Mouse (Mus musculus) frontal cortex, postnatal 10 days (tissue): ENCODE data around the gene Shpk.

Experiments
- DNase-seq, 2 experiments: peaks; one replicate each; pipeline ENCODE4 v3.0.0; 2022; ENCODE audit warnings: low spot score in 2 of 2, mixed read lengths in 1 of 2

Shpk gene

DNA sequence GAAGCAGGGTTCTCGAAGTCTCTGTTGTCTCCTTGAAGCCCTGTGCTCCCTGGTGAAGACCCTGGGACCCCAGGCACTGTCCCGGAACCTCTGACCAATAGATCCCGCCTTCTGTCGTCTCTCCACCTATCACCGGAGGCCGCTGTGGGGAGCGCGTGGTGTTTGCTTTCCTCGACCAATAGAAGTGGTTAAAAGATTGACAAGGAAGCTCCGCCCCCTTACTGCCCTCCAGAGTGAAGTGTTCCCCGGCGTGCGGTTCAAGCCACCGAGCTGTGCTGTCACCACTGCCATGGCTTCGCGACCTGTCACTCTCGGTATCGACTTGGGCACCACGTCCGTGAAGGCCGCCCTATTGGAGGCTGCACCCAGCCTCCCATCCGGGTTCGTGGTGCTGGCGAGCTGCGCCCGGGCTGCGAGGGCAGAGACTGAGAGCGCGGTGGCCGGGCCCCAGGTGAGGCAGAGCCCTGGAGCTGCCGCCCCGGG, at the start of gene Shpk:
Gene Shpk (plus strand): TSS at position 231 of the 483 bp plus-strand sequence.
- DNase-seq = peak; percentile 94 to 96

GRCm38 (mm10) chr11:73155071-73155470, 44.2 kb upstream of the Shpk start:
- no peak for DNase-seq

DNA sequence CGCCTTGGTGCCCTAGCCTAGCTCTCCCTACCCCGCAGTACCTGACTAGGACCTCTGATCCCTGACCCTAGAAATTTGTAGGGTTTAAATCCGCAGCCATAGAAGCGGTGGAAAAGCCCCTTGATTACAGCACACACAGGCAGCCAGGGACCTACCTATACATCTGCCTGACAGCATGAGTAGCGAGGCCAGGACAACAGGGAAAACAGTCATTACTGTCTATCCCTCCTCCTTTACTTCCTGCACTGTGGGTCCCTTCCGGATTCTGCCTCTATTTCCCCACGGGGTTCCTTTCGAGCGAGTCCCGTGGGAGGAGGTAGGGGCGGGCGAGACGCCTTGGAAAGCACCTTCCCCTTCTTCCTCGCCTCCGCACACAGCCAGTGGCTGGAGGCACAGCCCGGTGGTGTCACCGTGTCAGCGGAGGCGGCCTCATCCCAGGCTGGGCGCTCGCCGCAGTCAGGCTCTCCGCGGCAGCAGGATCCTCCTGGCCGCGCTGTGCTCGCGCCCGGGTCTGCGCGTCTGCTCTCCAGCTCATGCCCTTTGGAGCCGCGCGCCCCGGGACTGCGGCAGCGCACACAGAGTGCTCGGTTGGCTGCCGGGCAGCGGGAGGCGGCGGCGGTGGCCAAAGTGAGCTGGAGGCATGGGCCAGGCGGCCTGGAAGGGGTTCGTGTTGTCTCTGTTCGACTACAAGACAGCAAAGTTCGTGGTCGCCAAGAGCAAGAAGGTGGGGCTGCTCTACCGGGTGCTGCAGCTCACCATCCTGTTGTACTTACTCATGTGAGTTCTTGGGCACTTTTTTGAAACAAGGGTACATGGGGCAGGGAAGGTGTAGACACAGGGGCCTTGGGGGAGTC, 39.1 kb upstream of the Shpk start, which contains the start of gene P2rx5:
Gene P2rx5 (plus strand): TSS at position 465 of the 854 bp plus-strand sequence.
- DNase-seq = no peak

DNA sequence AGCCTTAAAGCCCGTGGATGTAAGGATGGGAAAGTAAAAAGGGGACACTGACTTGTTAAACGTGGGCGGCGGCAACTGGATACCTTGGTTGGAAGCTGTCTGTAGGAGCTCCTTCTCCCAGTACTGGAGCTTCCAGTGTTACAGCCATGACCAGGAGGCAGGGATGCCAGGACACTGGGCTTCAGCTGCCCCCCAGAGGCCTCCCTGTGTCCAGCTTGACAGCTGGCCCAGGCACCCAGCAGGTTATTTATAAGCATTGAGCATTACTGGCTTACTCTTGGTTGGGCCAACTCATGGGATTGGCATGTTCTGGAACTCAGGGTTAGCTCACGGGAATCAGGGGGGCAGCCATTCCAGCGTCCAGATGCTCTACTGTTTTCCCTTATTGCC, 38.5 kb upstream of the Shpk start:
- DNase-seq = no peak

GRCm38 (mm10) chr11:73161616-73162015, 37.6 kb upstream of the Shpk start:
- DNase-seq = no peak

DNA sequence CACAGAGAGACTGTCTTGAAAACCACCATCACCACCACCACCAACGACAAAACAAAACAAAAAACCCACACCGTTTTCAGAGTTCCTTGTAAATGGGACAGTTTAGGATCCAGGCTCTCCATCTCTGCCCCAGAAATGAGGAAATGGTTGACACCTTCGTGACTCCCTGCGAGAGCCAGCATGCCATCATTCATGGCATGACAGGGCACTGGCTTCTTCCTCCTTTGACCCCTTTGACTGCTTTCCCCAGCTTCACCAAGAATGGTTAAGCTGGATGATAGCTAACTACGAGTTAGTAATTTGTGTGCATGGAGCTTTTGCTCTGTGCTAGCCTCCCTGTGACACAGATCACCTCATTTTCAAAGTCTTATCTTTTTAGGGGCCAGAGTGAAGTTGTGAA, 37.0 kb upstream of the Shpk start:
- no peak for DNase-seq

- no peak for DNase-seq
These were observed 31.2 kb upstream of the Shpk start for GRCm38 (mm10) chr11:73168071-73168470.

- DNase-seq = no peak
These were observed 30.7 kb upstream of the Shpk start for GRCm38 (mm10) chr11:73168576-73168975.

DNA sequence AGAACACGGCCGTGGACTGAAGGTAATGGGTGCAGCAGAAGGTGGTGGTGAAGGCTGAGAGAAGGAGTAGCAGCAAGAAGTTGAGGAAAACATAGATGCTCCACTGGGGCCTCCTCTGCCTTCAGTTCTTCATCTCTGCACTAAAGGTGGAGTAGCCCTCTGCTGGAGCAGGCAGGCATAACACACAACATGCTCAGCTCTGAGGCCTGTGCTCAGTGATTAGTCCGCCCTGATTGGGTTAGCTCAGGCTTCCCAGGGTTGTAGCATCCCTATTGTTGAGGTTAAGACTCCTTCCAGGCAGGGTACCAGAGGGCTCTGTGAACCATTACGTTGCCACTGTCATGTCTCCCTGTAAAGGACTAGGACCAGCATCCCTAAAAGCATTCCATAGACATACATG, 30.0 kb upstream of the Shpk start:
- DNase-seq = no peak

GRCm38 (mm10) chr11:73172186-73172585, 27.1 kb upstream of the Shpk start:
- no peak for DNase-seq

DNA sequence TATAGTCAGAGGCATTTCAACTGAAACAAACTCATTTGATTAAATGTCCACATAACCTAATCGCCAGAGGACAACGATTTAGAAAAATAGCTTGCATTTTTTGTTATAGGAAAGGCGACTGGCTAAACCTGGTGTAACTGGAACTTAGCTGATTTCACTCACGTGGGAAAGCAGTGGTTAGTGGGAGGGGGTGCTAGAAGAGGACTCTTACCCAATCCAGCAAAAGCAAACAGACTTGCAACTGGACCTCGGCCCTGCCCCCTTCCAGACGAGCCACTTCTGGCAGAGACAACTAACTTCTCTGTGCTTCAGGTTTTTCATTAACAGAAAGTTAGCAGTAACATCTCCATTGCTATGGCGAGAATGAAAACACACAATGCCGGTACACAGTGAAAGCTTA, 23.6 kb upstream of the Shpk start:
- DNase-seq = no peak

GRCm38 (mm10) chr11:73176186-73176585, 23.1 kb upstream of the Shpk start:
- DNase-seq = no peak

DNA sequence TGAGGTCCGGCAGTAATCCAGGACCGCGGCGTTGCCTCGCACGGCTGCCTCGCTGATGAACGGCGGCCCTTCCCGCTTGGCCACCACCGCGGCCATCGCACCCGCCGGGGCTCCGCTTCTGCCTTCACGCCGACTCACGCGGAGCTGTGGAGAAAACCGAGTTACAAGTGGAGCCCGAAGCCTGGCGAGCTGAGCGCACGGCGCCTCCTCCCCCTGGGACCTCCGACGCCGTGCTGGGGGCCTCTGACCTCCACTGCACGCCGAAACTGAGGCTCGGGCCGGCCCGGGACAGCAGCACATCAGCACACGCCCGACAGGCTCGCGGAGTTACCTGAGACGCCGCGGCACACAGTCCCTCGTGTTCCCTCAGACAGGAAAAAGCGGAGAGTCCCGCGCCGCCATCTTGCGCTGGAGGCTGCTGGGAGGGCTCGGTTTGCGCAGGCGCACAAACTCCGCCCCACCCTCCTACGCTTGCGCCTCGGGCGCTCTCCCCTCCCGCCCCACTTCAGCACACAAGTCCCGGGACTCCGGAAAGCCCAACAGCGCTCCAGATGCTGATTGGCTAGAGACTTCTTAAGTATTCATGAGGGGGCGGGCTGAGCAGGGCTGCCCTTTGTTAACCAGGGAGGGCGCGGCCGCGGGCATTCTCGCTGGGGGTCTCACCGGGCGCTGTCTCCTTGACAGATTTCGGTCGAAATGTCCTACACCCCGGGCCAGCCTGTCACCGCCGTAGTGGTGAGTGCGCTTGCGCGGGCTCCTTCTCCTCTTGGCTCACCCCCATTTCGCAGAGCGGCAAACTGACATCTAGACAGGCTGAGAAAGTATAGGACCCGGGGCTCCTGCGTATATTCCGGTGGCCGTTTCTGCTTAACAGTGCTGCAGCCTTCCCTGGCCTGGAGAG, 22.4 kb upstream of the Shpk start, which contains the start of the genes Emc6 and Tax1bp3:
Gene Emc6 (minus strand): TSS at position 430 of the 901 bp plus-strand sequence.
Gene Tax1bp3 (plus strand): TSS at position 476 of the 901 bp plus-strand sequence.
- DNase-seq = peak; percentile 93

- DNase-seq = peak; percentile 45 to 54
These were observed 21.8 kb upstream of the Shpk start for GRCm38 (mm10) chr11:73177509-73177875.

GRCm38 (mm10) chr11:73177895-73178294, 21.4 kb upstream of the Shpk start:
- no peak for DNase-seq

- no peak for DNase-seq
These were observed 13.2 kb upstream of the Shpk start for GRCm38 (mm10) chr11:73185872-73186615.

DNA sequence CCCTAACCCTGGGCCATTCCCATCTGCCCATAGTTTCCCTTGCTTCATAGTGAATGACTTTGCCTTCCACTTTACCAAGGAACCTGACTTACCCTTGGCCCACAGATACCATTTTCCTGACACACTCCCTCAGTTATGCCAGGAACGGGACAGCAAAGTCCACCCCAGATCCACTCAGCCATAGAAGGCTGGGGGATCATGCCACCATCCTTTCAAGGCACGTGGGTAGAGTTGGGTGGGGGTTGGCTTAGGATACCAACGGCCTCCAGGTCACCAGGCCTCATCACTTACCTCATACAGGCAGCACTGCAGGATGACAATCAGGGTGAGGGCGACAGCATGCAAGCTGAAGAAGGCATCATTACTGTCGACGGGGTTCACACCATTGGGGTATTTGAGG, 12.0 kb upstream of the Shpk start:
- no peak for DNase-seq

- no peak for DNase-seq
These were observed 6.2 kb upstream of the Shpk start for GRCm38 (mm10) chr11:73193047-73193446.

GRCm38 (mm10) chr11:73194444-73194843, 4.8 kb upstream of the Shpk start:
- DNase-seq = no peak

DNA sequence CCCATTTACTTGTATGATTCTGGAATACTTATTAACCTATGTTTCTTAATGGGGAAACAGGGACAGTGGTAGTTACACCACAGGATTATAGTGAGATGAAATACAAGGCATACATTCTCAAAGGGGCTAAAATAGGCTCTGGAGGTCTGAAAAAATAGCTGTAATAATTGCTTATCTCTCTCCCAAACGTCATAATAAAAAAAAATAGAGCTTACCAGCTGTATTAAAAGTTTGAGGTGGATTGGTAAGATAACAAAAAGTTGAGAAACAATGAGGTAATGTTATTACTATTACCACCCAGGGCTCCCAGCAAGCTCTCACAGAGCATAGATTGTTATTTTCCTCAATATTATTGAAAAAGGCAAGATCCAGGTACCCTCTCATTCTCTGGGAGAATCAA, 1.1 kb upstream of the Shpk start:
- no peak for DNase-seq

GRCm38 (mm10) chr11:73198603-73199229, 544 bp upstream of the Shpk start, which contains the start of gene Ctns:
TSS of gene Ctns (minus strand) at chr11:73199042.
- peak in 1 of 2 experiments; percentile 83 for DNase-seq
